Mouse (Mus musculus): Measurements from ENCODE around the gene Rdh16. TPM values are rescaled to one million over a fixed set of nuclear protein-coding genes. Genes with fewer than 3 reads are reported as not detected.
"Not testable (repeated sequence)": the region's sequence is repeated elsewhere in the genome, so short reads cannot be mapped to it uniquely, and the experiment has no call there.

Rdh16 gene
- polyA plus RNA-seq (2012; ENCODE audit: insufficient read depth, low replicate concordance), result not detected in 2 replicates

- no peaks in the 10 kb centered on the region for H3K36me3 ChIP-seq (replicated peaks; ENCODE audit: low read length)
- no peak within 1 kb of the TSS for H3K4me3 ChIP-seq (replicated peaks)
- H3K4me1 ChIP-seq, result no peaks in the 10 kb centered on the region
- H3K27me3 ChIP-seq (replicated peaks), result no peaks in the 10 kb centered on the region
- H3K9me3 ChIP-seq, result peaks cover 10% of the 10 kb centered on the region
- TF ChIP-seq GATA1 (IDR thresholded peaks at IDR 0.05; ENCODE audit: borderline replicate concordance, low read length) (no peak), FLI1 (IDR thresholded peaks at IDR 0.05; ENCODE audit: low read length) (no peak)
Measured at GRCm38 (mm10) chr10:127800891-127801290, at the start of gene Rdh16. Rdh16 (plus strand) TSS chr10:127801152.

- H3K36me3 ChIP-seq (replicated peaks; ENCODE audit: low read length), result peaks cover 14% of the 10 kb centered on the region
- H3K4me3 ChIP-seq (replicated peaks), result peak within 1 kb of the TSS; percentile 56
- no peak for TF ChIP-seq FLI1 (IDR thresholded peaks at IDR 0.05; ENCODE audit: low read length)
- TF ChIP-seq GATA1 (IDR thresholded peaks at IDR 0.05; ENCODE audit: borderline replicate concordance, low read length), result no peak
- H3K4me1 ChIP-seq, result peaks cover 48% of the 10 kb centered on the region
- peaks cover 10% of the 10 kb centered on the region for H3K27me3 ChIP-seq (replicated peaks)
- no peaks in the 10 kb centered on the region for H3K9me3 ChIP-seq
Measured at GRCm38 (mm10) chr10:127751548-127751947, 49.4 kb upstream of the Rdh16 start, which contains the start of gene Gpr182. Gpr182 (minus strand) TSS chr10:127751732.

GRCm38 (mm10) chr10:127754566-127755166 lies 46.3 kb upstream of the Rdh16 start:
- TF ChIP-seq FLI1 (IDR thresholded peaks at IDR 0.05; ENCODE audit: low read length), result no peak
- TF ChIP-seq GATA1 (IDR thresholded peaks at IDR 0.05; ENCODE audit: borderline replicate concordance, low read length), result no peak
- H3K9me3 ChIP-seq, result peaks cover 20% of the 10 kb centered on the region
- peaks cover 36% of the 10 kb centered on the region for H3K4me1 ChIP-seq
- H3K36me3 ChIP-seq (replicated peaks; ENCODE audit: low read length), result no peaks in the 10 kb centered on the region
- H3K27me3 ChIP-seq (replicated peaks), result peaks cover 17% of the 10 kb centered on the region
- no peak overlapping the region for H3K4me3 ChIP-seq (replicated peaks)

- peaks cover 36% of the 10 kb centered on the region for H3K4me1 ChIP-seq
- TF ChIP-seq GATA1 (IDR thresholded peaks at IDR 0.05; ENCODE audit: borderline replicate concordance, low read length), result no peak
- TF ChIP-seq FLI1 (IDR thresholded peaks at IDR 0.05; ENCODE audit: low read length), result no peak
- peaks cover 20% of the 10 kb centered on the region for H3K9me3 ChIP-seq
- peaks cover 12% of the 10 kb centered on the region for H3K27me3 ChIP-seq (replicated peaks)
- no peaks in the 10 kb centered on the region for H3K36me3 ChIP-seq (replicated peaks; ENCODE audit: low read length)
- no peak overlapping the region for H3K4me3 ChIP-seq (replicated peaks)
Measured at GRCm38 (mm10) chr10:127755246-127755645, 45.7 kb upstream of the Rdh16 start.

GRCm38 (mm10) chr10:127755770-127756468 lies 45.0 kb upstream of the Rdh16 start:
- Histone ChIP-seq H3K4me3 (replicated peaks) (peak overlapping the region; percentile 47), H3K4me1 (peaks cover 36% of the 10 kb centered on the region)

GRCm38 (mm10) chr10:127759181-127760110 lies 41.5 kb upstream of the Rdh16 start, which contains the start of the genes Rdh1 and Rdh16f1:
Rdh1 (plus strand) TSS chr10:127759721.
Rdh16f1 (plus strand) TSS chr10:127759787.
- Histone ChIP-seq H3K27me3 (replicated peaks) (peaks cover 16% of the 10 kb centered on the region), H3K9me3 (peaks cover 20% of the 10 kb centered on the region), H3K4me1 (peaks cover 14% of the 10 kb centered on the region), H3K36me3 (replicated peaks; ENCODE audit: low read length) (no peaks in the 10 kb centered on the region), H3K4me3 (replicated peaks) (no peak within 1 kb of the TSS)
- TF ChIP-seq FLI1 (IDR thresholded peaks at IDR 0.05; ENCODE audit: low read length) (no peak), GATA1 (IDR thresholded peaks at IDR 0.05; ENCODE audit: borderline replicate concordance, low read length) (no peak)

More at GRCm38 (mm10) chr10:127755770-127756468, 45.0 kb upstream of the Rdh16 start:
- no peaks in the 10 kb centered on the region for H3K36me3 ChIP-seq (replicated peaks; ENCODE audit: low read length)
- H3K9me3 ChIP-seq, result peaks cover 20% of the 10 kb centered on the region
- TF ChIP-seq GATA1 (IDR thresholded peaks at IDR 0.05; ENCODE audit: borderline replicate concordance, low read length), result no peak
- TF ChIP-seq FLI1 (IDR thresholded peaks at IDR 0.05; ENCODE audit: low read length), result no peak
- H3K27me3 ChIP-seq (replicated peaks), result peaks cover 10% of the 10 kb centered on the region

- H3K4me1 ChIP-seq; H3K4me3 ChIP-seq (replicated peaks); H3K36me3 ChIP-seq (replicated peaks; ENCODE audit: low read length): not testable (repeated sequence)
- peaks cover 11% of the 10 kb centered on the region for H3K9me3 ChIP-seq
- H3K27me3 ChIP-seq (replicated peaks), result peaks cover 14% of the 10 kb centered on the region
Measured at GRCm38 (mm10) chr10:127762926-127763325, 38.0 kb upstream of the Rdh16 start.

GRCm38 (mm10) chr10:127763914-127764680 lies 36.9 kb upstream of the Rdh16 start:
- Histone ChIP-seq H3K27me3 (replicated peaks) (peaks cover 9% of the 10 kb centered on the region), H3K4me3 (replicated peaks) (no peak overlapping the region), H3K4me1 (no peaks in the 10 kb centered on the region), H3K36me3 (replicated peaks; ENCODE audit: low read length) (no peaks in the 10 kb centered on the region), H3K9me3 (no peaks in the 10 kb centered on the region)
- no peak for TF ChIP-seq FLI1 (IDR thresholded peaks at IDR 0.05; ENCODE audit: low read length)

- TF ChIP-seq FLI1 (IDR thresholded peaks at IDR 0.05; ENCODE audit: low read length) (no peak), GATA1 (IDR thresholded peaks at IDR 0.05; ENCODE audit: borderline replicate concordance, low read length) (no peak)
- no peaks in the 10 kb centered on the region for H3K36me3 ChIP-seq (replicated peaks; ENCODE audit: low read length)
- peaks cover 6% of the 10 kb centered on the region; the same call in 1 of the 2 replicates for H3K9me3 ChIP-seq
- H3K4me1 ChIP-seq, result no peaks in the 10 kb centered on the region
- H3K27me3 ChIP-seq (replicated peaks), result peaks cover 6% of the 10 kb centered on the region
- no peak overlapping the region for H3K4me3 ChIP-seq (replicated peaks)
Measured at GRCm38 (mm10) chr10:127766564-127766963, 34.4 kb upstream of the Rdh16 start.

Measured in megakaryocyte, embryonic 14.5 days (primary cell).